Mouse (Mus musculus) myocyte (in vitro differentiated cells): ENCODE data around the gene BC049352. TPM values are rescaled to one million over a fixed set of nuclear protein-coding genes. Genes with fewer than 3 reads are reported as not detected.

Source experiments
- H3K27me3 ChIP-seq: one replicate; pipeline ENCODE4 v1.6.1; 2011; ENCODE audit not compliant: control insufficient read depth, insufficient read depth, insufficient read length
- H3K36me3 ChIP-seq: one replicate; pipeline ENCODE4 v1.6.1; 2011; ENCODE audit not compliant: control insufficient read depth, insufficient read depth
- H3K4me2 ChIP-seq: one replicate; pipeline ENCODE4 v1.6.1; 2011; ENCODE audit warnings: low read depth, control low read depth
- H3K4me3 ChIP-seq: one replicate; pipeline ENCODE4 v1.5.1; 2011; ENCODE audit warnings: mild to moderate bottlenecking, control low read depth, moderate library complexity
- H3K79me2 ChIP-seq: one replicate; pipeline ENCODE4 v1.6.1; 2011; ENCODE audit not compliant: control insufficient read depth, insufficient read depth
- H3ac ChIP-seq: one replicate; pipeline ENCODE4 v1.6.1; 2011; ENCODE audit not compliant: control insufficient read depth, insufficient read length
- CEBPB ChIP-seq: IDR thresholded peaks from 2 replicates; pipeline ENCODE4 v1.6.1; 2011; ENCODE audit warnings: mild to moderate bottlenecking, moderate library complexity; ENCODE audit not compliant: poor library complexity, insufficient read depth, severe bottlenecking
- E2F4 ChIP-seq: IDR thresholded peaks from one replicate; pipeline ENCODE4 v1.6.1; 2011; ENCODE audit warnings: mild to moderate bottlenecking, control low read depth, moderate library complexity; ENCODE audit not compliant: insufficient read depth
- MAX ChIP-seq: IDR thresholded peaks from one replicate; pipeline ENCODE4 v1.6.1; 2011; ENCODE audit warnings: low read depth, mild to moderate bottlenecking, control low read depth
- MYOD1 ChIP-seq, 3 experiments: IDR thresholded peaks; one replicate each; pipeline ENCODE4 v1.6.1; 2011; ENCODE audit warnings: control low read depth in 2 of 3, low read depth in 2 of 3, mild to moderate bottlenecking in 2 of 3, moderate library complexity in 1 of 3; ENCODE audit not compliant: insufficient read length in 2 of 3, control insufficient read depth in 1 of 3
- MYOG ChIP-seq, 3 experiments: IDR thresholded peaks; one replicate each; pipeline ENCODE4 v1.6.1; 2011; ENCODE audit warnings: control low read depth in 2 of 3, low read depth in 2 of 3, mild to moderate bottlenecking in 2 of 3; ENCODE audit not compliant: insufficient read length in 2 of 3, control insufficient read depth in 1 of 3, insufficient read depth in 1 of 3
- POLR2A ChIP-seq: IDR thresholded peaks from one replicate; pipeline ENCODE4 v1.6.1; 2011; ENCODE audit warnings: low read depth, mild to moderate bottlenecking, control low read depth, moderate library complexity; ENCODE audit not compliant: insufficient read length
- POLR2AphosphoS2 ChIP-seq: IDR thresholded peaks from one replicate; pipeline ENCODE4 v1.6.1; 2011; ENCODE audit warnings: low read depth, control low read depth; ENCODE audit not compliant: insufficient read length
- REST ChIP-seq: IDR thresholded peaks from one replicate; pipeline ENCODE4 v1.6.1; 2011; ENCODE audit warnings: mild to moderate bottlenecking, control low read depth, moderate library complexity; ENCODE audit not compliant: insufficient read depth, insufficient read length
- SRF ChIP-seq: IDR thresholded peaks from one replicate; pipeline ENCODE4 v1.6.1; 2011; ENCODE audit warnings: low read depth; ENCODE audit not compliant: control insufficient read depth, insufficient read length
- TCF12 ChIP-seq: IDR thresholded peaks from one replicate; pipeline ENCODE4 v1.6.1; 2011; ENCODE audit warnings: mild to moderate bottlenecking, control low read depth; ENCODE audit not compliant: poor library complexity, insufficient read depth, severe bottlenecking
- TCF3 ChIP-seq: IDR thresholded peaks from one replicate; pipeline ENCODE4 v1.6.1; 2011; ENCODE audit warnings: low read depth, control low read depth; ENCODE audit not compliant: insufficient read length
- USF1 ChIP-seq: IDR thresholded peaks from one replicate; pipeline ENCODE4 v1.6.1; 2011; ENCODE audit warnings: low read depth, mild to moderate bottlenecking, control low read depth, moderate library complexity
- polyA plus RNA-seq: library from polyadenylated mRNA; unstranded; fragments of >200 nt; fragmentation: generic; extraction: Trizol; gene quantifications from one replicate; pipeline ENCODE4 v1.2.1, GENCODE M21; 2012; ENCODE audit warnings: missing spikeins

BC049352 gene
- polyA plus RNA-seq, 1 experiment, result not detected

DNA sequence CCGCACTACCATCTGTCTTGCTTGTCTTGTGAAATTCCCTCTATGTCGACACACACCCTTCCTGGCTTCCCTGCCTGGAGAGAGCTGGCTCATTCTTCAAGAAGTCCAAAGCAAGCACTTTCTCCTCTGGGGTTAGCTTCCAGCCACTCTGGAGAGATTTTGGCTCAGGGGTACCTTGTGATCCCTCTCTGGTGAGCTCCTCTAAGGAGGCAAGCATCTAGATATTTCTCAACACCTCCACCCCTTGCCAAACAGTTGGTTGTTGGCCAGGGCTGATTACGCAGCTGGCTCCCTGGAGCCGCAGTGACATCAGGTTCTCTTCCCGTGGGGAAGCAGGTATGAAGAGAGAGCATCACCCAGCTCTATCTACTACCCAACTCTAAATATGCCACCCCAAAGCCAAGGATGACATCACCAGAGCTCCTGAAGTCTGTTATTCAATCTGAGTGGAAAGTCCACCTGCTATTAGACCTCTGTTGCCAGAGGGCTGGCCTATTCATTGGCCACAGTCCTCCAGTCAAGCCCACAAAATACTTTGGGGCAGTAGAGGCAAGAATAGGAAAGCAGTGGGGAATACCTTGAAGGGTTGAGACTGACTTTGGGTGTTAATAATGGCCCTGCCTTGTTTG, 19.6 kb downstream of the BC049352 start:
- H3K79me2 ChIP-seq, result no peaks in the 10 kb centered on the region
- TF ChIP-seq SRF (no peak), E2F4 (no peak), MYOG (IDR thresholded peaks at IDR 0.05; ENCODE audit: control insufficient read depth in 1 of 3, insufficient read depth in 1 of 3, insufficient read length in 2 of 3, low read depth in 2 of 3) (no peak), MYOD1 (IDR thresholded peaks at IDR 0.05; ENCODE audit: control insufficient read depth in 1 of 3, insufficient read length in 2 of 3, low read depth in 2 of 3) (no peak), CEBPB (no peak), POLR2A (no peak), POLR2AphosphoS2 (no peak), MAX (no peak), REST (no peak), USF1 (no peak), TCF12 (no peak)

GRCm38 (mm10) chr9:45202021-45202798, 20.4 kb downstream of the BC049352 start:
- no peak for TF ChIP-seq CEBPB
- TF ChIP-seq E2F4, result no peak
- no peak for TF ChIP-seq REST
- no peak for TF ChIP-seq USF1
- TF ChIP-seq SRF, result no peak
- TF ChIP-seq MYOG (IDR thresholded peaks at IDR 0.05; ENCODE audit: control insufficient read depth in 1 of 3, insufficient read depth in 1 of 3, insufficient read length in 2 of 3, low read depth in 2 of 3), result no peak
- no peak for TF ChIP-seq TCF12
- TF ChIP-seq MAX, result no peak
- no peak for TF ChIP-seq POLR2AphosphoS2
- TF ChIP-seq MYOD1 (IDR thresholded peaks at IDR 0.05; ENCODE audit: control insufficient read depth in 1 of 3, insufficient read length in 2 of 3, low read depth in 2 of 3), result no peak
- TF ChIP-seq TCF3, result no peak
- TF ChIP-seq POLR2A, result no peak
- peaks cover 5% of the 10 kb centered on the region for H3K27me3 ChIP-seq

More for the DNA sequence above, 19.6 kb downstream of the BC049352 start:
- Histone ChIP-seq H3ac (no peak overlapping the region), H3K4me2 (no peak overlapping the region), H3K27me3 (peaks cover 5% of the 10 kb centered on the region), H3K36me3 (no peaks in the 10 kb centered on the region), H3K4me3 (no peak overlapping the region)

DNA sequence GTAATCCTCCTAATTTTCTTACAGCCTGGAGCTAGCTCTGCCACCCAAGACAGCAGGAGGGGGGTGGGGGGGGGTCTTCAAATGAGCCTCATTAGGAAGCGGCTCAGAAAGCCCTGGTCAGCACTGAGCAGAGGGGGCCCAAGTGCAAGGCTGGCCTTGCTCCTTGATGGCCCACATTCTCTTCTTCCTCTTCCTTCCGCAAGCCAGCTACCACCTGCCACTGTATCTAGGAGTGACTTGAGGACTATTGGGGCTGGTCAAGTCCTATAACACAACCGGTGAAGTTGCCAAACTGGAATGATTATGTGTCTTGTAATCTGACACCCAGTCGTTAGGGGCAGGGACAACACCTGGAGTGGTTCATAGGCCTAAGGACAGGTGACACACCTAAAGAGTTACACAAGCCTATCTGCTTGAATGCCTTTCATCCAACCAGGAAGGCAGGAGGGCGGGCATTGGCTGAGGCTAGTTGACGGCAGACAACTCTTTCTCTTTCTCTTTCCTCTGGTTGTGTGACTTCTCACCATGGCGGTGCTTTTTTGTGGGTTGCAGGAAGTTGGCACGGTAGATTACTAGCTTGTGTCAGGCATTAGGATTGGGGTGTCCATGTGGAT, 22.1 kb downstream of the BC049352 start, which contains the start of gene Tmprss4:
TSS of gene Tmprss4 (minus strand) at position 296 of the 614 bp plus-strand sequence.
- no peak within 1 kb of the TSS for H3ac ChIP-seq
- no peaks in the 10 kb centered on the region for H3K36me3 ChIP-seq
- no peaks in the 10 kb centered on the region for H3K79me2 ChIP-seq
- no peak within 1 kb of the TSS for H3K4me2 ChIP-seq
- H3K4me3 ChIP-seq, result no peak within 1 kb of the TSS
- no peak for TF ChIP-seq SRF
- TF ChIP-seq POLR2A, result no peak
- no peak for TF ChIP-seq E2F4
- TF ChIP-seq MYOG (IDR thresholded peaks at IDR 0.05; ENCODE audit: control insufficient read depth in 1 of 3, insufficient read depth in 1 of 3, insufficient read length in 2 of 3, low read depth in 2 of 3), result no peak
- TF ChIP-seq TCF3, result no peak
- no peak for TF ChIP-seq USF1
- no peak for TF ChIP-seq MAX
- TF ChIP-seq REST, result no peak
- TF ChIP-seq MYOD1 (IDR thresholded peaks at IDR 0.05; ENCODE audit: control insufficient read depth in 1 of 3, insufficient read length in 2 of 3, low read depth in 2 of 3), result no peak
- TF ChIP-seq CEBPB, result no peak
- no peak for TF ChIP-seq TCF12
- TF ChIP-seq POLR2AphosphoS2, result no peak
- peaks cover 11% of the 10 kb centered on the region for H3K27me3 ChIP-seq

More at GRCm38 (mm10) chr9:45202021-45202798, 20.4 kb downstream of the BC049352 start:
- Histone ChIP-seq H3K4me2 (no peak overlapping the region), H3K4me3 (no peak overlapping the region), H3ac (no peak overlapping the region), H3K36me3 (no peaks in the 10 kb centered on the region), H3K79me2 (no peaks in the 10 kb centered on the region)

DNA sequence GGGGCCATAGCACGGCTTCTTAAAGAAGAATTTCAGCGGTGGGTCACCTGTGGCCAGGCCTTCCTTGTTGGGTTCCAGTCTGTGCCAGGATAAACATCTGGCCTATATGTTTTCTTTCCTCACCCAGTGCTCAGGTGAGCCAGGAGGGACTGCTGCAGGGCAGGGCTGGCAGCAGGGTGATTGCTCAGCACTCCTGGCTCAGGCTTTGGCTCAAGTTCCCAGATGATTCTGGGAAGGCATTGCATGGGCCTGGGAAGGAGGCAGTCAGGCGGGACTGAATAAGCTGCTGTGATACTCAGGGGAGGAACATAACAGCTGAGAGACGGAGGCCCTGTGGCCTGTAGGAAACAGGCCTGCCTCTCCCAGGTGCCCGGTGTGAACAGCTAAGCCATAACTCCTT, 23.3 kb downstream of the BC049352 start:
- Histone ChIP-seq H3ac (no peak overlapping the region), H3K4me3 (no peak overlapping the region), H3K79me2 (no peaks in the 10 kb centered on the region), H3K36me3 (no peaks in the 10 kb centered on the region), H3K4me2 (no peak overlapping the region), H3K27me3 (peaks cover 11% of the 10 kb centered on the region)
- TF ChIP-seq E2F4, result no peak
- TF ChIP-seq POLR2AphosphoS2, result no peak
- no peak for TF ChIP-seq MYOG (IDR thresholded peaks at IDR 0.05; ENCODE audit: control insufficient read depth in 1 of 3, insufficient read depth in 1 of 3, insufficient read length in 2 of 3, low read depth in 2 of 3)
- TF ChIP-seq POLR2A, result no peak
- no peak for TF ChIP-seq CEBPB
- no peak for TF ChIP-seq TCF3
- TF ChIP-seq TCF12, result no peak
- TF ChIP-seq MYOD1 (IDR thresholded peaks at IDR 0.05; ENCODE audit: control insufficient read depth in 1 of 3, insufficient read length in 2 of 3, low read depth in 2 of 3), result no peak
- TF ChIP-seq REST, result no peak
- no peak for TF ChIP-seq MAX
- TF ChIP-seq SRF, result no peak
- no peak for TF ChIP-seq USF1
